1 mouse cellular context compared by ENCODE assay signal in the genomic region with DNA sequence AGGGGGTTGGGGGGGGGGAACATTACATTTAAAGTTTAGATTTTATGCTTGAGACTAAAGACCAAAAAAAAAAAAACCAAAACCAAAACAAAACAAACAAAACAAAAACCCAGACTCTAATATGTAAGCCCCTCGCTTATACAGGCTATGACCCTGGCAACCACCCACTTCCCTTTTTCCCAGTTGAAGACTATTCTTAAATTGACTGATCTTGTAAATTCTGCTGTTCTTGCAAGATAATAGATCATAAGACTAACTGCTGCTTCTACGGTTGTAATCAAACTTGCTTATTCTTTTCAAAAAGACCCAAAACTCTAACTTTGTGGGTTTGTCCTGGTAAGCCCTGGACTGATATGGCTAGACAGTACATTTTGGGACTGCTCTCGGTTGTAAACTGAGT.
TF ChIP-seq lines count a peak whose summit lies in the region.

No protein-coding gene starts in this region.

TF ChIP-seq in MEL, 35 proteins besides CTCF, POLR2A, EP300 and RAD21 (continued from another document):
- TF ChIP-seq MEF2A (IDR thresholded peaks at IDR 0.05; ENCODE audit: extremely low read depth, insufficient replicate concordance, low read depth, low read length, poor library complexity, severe bottlenecking) = 0 out of 2 replicates have a peak, but pooled peaks have one; percentile 41
- TF ChIP-seq USF2 (IDR thresholded peaks at IDR 0.05; ENCODE audit: borderline replicate concordance in 1 of 2, insufficient read depth in 1 of 2, low read depth in 1 of 2, low read length in 2 of 2) = no peak
- peak; percentile 89 for TF ChIP-seq TCF12 (IDR thresholded peaks at IDR 0.05; ENCODE audit: low read depth, low read length)
- no peak for TF ChIP-seq BHLHE40 (IDR thresholded peaks at IDR 0.05; ENCODE audit: borderline replicate concordance, low read depth, low read length)
- no peak for TF ChIP-seq MAX (IDR thresholded peaks at IDR 0.05; ENCODE audit: low read length)
- no peak for TF ChIP-seq KAT2A (conservative IDR thresholded peaks at IDR 0.05; ENCODE audit: low read depth, low read length)
- no peak for TF ChIP-seq TBP (IDR thresholded peaks at IDR 0.05; ENCODE audit: low read depth, low read length)
- TF ChIP-seq ZKSCAN1 (IDR thresholded peaks at IDR 0.05; ENCODE audit: low read depth, low read length) = peak; percentile 5; the same call in 1 of the 2 replicates
- peak; percentile 69 for TF ChIP-seq TAL1 (IDR thresholded peaks at IDR 0.05; ENCODE audit: low read length)
- peak; percentile 90 for TF ChIP-seq MYB (IDR thresholded peaks at IDR 0.05; ENCODE audit: low read depth, low read length)
- peak; percentile 90 for TF ChIP-seq GATA1 (IDR thresholded peaks at IDR 0.05; ENCODE audit: low read depth, low read length)
- 0 out of 2 replicates have a peak, but pooled peaks have one; percentile 9 for TF ChIP-seq HCFC1 (IDR thresholded peaks at IDR 0.05; ENCODE audit: low read depth, low read length)
- no peak for TF ChIP-seq ZC3H11A (IDR thresholded peaks at IDR 0.05; ENCODE audit: low read depth, low read length)
- TF ChIP-seq POLR2AphosphoS2 (IDR thresholded peaks at IDR 0.05; ENCODE audit: low read length) = no peak
- TF ChIP-seq SMC3 (IDR thresholded peaks at IDR 0.05; ENCODE audit: low read depth, low read length) = no peak
- TF ChIP-seq CHD2 (IDR thresholded peaks at IDR 0.05; ENCODE audit: low read length) = no peak
- 0 out of 2 replicates have a peak, but pooled peaks have one; percentile 5 for TF ChIP-seq MAZ (IDR thresholded peaks at IDR 0.05; ENCODE audit: low read depth, low read length)
- no peak for TF ChIP-seq MYC (IDR thresholded peaks at IDR 0.05; ENCODE audit: low read depth, low read length)
